Mouse (Mus musculus) E14TG2a.4 (cell line): ENCODE results near the gene Ckmt1.

Experiments used
- CTCF ChIP-seq: conservative IDR thresholded peaks from 2 replicates; pipeline ENCODE4 v1.5.1; 2014; ENCODE audit warnings: low read length
- NANOG ChIP-seq: IDR thresholded peaks from 2 replicates; pipeline ENCODE4 v1.6.1; 2014; ENCODE audit warnings: borderline replicate concordance, low read length, mixed read lengths
- POU5F1 ChIP-seq: IDR thresholded peaks from 2 replicates; pipeline ENCODE4 v1.6.1; 2014; ENCODE audit warnings: low read length, borderline replicate concordance

- TF ChIP-seq NANOG (no peak), CTCF (no peak), POU5F1 (no peak)
Observed at GRCm38 (mm10) chr2:121370921-121371320, 13.4 kb downstream of the Ckmt1 start.
